Mouse (Mus musculus): ENCODE measurements around the gene 6430548M08Rik.

The 6430548M08Rik gene

GRCm38 (mm10) chr8:120104721-120105272 lies 9.2 kb upstream of the 6430548M08Rik start:
- no peak for DNase-seq (ENCODE audit: inconsistent ontology term)

GRCm38 (mm10) chr8:120109149-120109548 lies 4.8 kb upstream of the 6430548M08Rik start:
- no peak for DNase-seq (ENCODE audit: inconsistent ontology term)

DNA sequence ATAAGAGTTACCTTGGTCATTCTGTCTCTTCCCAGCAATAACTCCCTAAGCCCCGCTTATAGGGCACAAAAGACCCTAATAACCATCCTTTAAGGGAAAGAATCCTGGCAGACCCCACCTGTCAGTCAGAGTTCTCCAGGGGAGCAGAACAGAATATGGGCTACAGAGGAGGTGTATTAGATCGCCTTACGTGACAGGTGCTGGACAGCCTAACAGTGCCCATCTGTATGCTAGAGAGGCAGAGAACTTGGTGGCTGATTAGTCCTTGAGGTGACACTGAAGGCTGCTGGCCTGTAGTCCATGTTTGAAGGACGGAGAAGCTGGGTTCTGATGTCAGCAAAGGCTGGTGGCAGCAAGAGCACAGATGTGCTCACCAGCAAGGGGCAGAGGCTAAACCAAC lies 3.0 kb upstream of the 6430548M08Rik start:
- DNase-seq (ENCODE audit: inconsistent ontology term) = no peak

GRCm38 (mm10) chr8:120111382-120111781 lies 2.6 kb upstream of the 6430548M08Rik start:
- no peak for DNase-seq (ENCODE audit: inconsistent ontology term)

- DNase-seq (ENCODE audit: inconsistent ontology term) = no peak
Measured at GRCm38 (mm10) chr8:120112535-120112934, 1.4 kb upstream of the 6430548M08Rik start.

DNA sequence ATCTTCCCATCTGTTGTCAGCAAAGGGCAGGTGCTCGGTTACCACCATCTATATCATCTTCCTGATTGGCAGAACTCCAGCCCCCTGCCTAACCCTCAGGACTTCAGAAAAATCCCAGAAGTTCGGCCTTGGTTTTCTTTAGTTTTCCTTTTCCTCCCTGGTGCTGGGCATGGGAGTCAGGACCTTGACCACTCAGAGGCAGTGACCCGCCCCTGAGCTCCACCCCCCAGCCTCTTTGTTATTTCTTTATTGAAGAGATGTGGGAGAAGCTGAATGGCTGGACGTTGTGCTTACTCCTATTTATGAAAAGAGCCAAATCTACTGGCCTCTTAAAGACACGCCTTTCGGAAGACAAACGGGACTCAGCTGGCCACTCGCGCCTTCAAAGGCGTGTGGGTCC lies 646 bp upstream of the 6430548M08Rik start:
- DNase-seq (ENCODE audit: inconsistent ontology term) = peak; percentile 84

- peak; percentile 68 for DNase-seq (ENCODE audit: inconsistent ontology term)
Measured at GRCm38 (mm10) chr8:120114315-120114841, 426 bp downstream of the 6430548M08Rik start.

- DNase-seq (ENCODE audit: inconsistent ontology term) = no peak
Measured at GRCm38 (mm10) chr8:120116600-120116999, 2.6 kb downstream of the 6430548M08Rik start.

DNA sequence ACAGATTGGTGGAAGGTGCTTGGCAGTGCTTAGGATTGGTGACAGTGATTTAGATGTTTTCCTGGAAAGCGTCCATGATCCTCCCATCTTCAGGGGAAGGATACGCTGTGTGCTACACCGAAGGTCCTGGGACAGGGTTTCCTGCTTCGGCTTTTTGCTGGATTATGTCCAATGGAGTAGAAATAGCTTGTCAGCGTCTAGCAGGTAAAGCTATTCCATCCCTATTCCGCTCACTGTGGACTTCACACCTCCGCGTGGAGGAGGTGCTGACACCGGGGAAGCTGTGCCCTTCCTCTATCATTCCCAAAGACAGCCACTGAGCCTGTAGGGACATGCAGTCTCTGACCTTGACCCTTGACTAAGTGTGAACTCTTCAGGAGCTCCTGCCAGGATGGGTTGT lies 4.2 kb downstream of the 6430548M08Rik start:
- no peak for DNase-seq (ENCODE audit: inconsistent ontology term)

DNA sequence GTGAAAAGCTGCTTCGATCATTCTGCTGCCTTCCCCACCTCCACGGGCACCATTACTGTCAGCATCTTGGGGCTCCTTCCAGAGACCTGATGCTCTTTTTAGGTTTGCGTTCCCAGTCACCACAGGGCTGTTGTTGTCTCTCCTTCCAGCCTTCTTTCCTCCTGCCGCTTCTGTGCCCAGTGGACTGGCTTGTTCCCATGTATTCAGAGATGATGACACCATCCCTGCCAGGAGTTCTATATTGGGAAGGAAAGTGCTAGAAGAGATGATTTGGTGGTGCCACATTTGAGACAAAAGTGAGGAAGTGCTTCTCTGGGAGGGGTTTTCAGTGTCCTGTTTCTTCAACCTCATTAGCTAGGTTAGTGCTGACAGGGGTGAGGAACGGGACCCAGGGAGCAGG lies 4.9 kb downstream of the 6430548M08Rik start:
- no peak for DNase-seq (ENCODE audit: inconsistent ontology term)

GRCm38 (mm10) chr8:120119429-120119828 lies 5.5 kb downstream of the 6430548M08Rik start:
- DNase-seq (ENCODE audit: inconsistent ontology term) = no peak

- DNase-seq (ENCODE audit: inconsistent ontology term) = no peak
Measured at GRCm38 (mm10) chr8:120119931-120120330, 6.0 kb downstream of the 6430548M08Rik start.

DNA sequence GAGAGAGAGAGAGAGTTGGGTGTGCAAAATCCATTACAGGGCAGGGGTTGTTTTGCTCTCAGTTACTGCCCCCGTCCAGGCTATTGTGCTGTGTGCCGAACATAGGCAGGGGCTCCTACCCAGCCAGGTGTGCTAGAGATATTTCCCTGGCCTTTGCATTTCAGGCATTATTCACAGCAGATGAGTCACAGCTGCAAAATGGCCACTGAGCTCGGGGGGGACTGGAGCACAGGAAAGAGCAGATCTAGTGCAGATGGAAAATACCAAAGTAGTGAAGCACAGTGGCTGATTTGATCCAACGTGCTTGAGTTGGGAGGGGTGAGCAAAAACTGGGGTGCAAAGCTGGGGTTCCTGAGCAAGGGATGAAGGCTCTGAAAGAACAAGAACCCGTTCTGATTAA lies 7.0 kb downstream of the 6430548M08Rik start:
- peak; percentile 46 for DNase-seq (ENCODE audit: inconsistent ontology term)

- no peak for DNase-seq (ENCODE audit: inconsistent ontology term)
Measured at GRCm38 (mm10) chr8:120124261-120124660, 10.3 kb downstream of the 6430548M08Rik start.

DNA sequence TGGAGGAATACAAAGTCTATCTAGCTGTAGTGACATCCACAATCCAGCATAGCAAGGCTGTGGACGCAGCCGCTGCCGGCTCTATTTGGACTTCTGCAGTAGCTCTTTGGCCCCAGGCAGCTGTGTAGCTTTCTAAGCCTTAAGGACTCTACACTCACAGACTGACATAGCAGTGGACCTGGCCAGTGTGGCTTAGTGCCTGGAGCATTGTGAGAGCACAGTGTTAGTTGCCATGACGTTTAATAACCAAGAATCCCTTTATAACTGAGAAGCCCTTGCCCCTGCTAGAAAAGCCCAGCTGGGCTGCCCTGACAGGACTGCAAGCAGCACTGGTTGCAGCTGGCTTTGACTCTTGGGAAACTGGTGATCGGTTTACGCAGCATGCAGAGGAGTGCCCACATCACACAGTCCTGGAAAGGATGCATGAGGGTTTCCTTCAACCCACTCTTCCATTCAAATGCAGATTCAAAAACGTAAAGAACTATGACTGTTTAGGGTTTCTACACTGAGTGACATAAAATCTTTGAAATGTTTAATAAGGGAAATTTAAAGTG lies 11.0 kb downstream of the 6430548M08Rik start:
- DNase-seq (ENCODE audit: inconsistent ontology term) = no peak

GRCm38 (mm10) chr8:120126357-120127161 lies 12.6 kb downstream of the 6430548M08Rik start:
- peak; percentile 55 for DNase-seq (ENCODE audit: inconsistent ontology term)

DNA sequence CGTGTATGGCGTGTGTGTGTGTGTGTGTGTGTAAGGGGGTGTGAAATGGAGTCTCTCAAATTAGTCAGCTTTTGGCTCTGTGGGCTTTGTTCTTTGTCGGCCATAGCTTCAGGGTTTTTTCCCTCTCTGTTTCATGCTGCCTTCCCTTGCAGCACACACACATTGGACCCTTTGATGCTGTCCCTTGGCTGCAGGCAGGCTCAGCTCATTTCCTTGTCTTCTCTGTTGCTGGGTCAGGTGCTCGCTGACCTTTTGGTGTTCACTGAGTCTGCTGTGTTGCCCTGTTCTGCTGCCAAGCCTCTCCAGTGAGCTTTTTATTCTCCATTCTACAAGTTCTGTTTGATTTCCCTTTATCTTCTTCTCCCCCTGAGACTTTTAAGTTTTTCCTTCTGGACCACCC lies 15.6 kb downstream of the 6430548M08Rik start:
- DNase-seq (ENCODE audit: inconsistent ontology term) = peak; percentile 59

- no peak for DNase-seq (ENCODE audit: inconsistent ontology term)
Measured at GRCm38 (mm10) chr8:120131158-120131557, 17.2 kb downstream of the 6430548M08Rik start.

GRCm38 (mm10) chr8:120133169-120133568 lies 19.2 kb downstream of the 6430548M08Rik start:
- DNase-seq (ENCODE audit: inconsistent ontology term) = no peak

DNA sequence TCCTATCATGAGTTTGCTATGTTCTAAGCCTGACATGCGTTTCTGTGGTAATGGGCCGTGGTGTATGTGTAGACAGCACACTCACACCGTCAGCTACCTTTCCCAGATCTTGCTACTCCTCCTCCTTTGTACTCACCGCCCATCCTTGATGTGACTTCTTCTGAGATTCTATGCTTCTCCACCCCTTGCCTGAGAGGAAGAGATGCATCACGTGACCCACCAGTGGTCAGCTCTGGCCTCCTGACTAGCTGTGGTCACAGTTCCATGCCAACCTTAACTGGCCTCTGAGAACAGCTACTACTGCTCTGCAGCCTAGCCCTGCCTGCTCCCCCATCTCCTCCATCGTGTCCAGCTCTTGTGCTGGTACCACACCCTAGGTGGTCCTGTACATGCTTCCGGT lies 21.7 kb downstream of the 6430548M08Rik start:
- DNase-seq (ENCODE audit: inconsistent ontology term) = no peak

GRCm38 (mm10) chr8:120136618-120137017 lies 22.7 kb downstream of the 6430548M08Rik start:
- peak; percentile 35 for DNase-seq (ENCODE audit: inconsistent ontology term)

DNA sequence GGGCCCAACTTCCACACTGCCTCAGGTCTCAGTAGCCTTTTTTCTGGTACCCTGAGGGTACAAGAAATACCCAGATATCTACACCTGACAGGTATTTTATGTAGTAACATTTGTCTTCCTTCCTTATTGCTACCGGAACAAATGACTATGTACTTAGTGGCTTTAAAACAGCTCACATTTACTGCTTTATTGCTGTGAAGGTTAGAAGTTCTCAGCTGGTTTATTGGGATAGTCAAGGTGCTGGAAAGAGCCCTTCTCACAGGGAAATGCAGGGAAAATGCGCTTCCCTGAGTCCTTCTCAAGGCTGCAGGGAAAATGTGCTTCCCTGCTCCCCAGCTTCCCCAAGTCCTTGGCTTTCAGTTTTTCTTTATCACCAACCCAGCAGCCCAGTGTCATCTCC lies 25.0 kb downstream of the 6430548M08Rik start:
- DNase-seq (ENCODE audit: inconsistent ontology term) = no peak

- no peak for DNase-seq (ENCODE audit: inconsistent ontology term)
Measured at GRCm38 (mm10) chr8:120140769-120141168, 26.8 kb downstream of the 6430548M08Rik start.

Measured in Muller cell, postnatal 12 days (primary cell).